Mouse (Mus musculus) neural tube, embryonic 13.5 days (tissue): ENCODE results near the gene Cfap45. TPM values are rescaled to one million over a fixed set of nuclear protein-coding genes. Genes with fewer than 3 reads are reported as not detected.
A peak's percentile ranks its signal among the peaks of the same experiment; 100 is the strongest.

Source experiments
- ATAC-seq: fragments of 200-750 bp; cut with Nextera tagmentation; 2 replicates; pipeline ENCODE4 v1.8.0; 2017; ENCODE audit warnings: low read depth, mild to moderate bottlenecking, moderate TSS enrichment, moderate library complexity
- H3K27ac ChIP-seq: fragments of 300-500 bp; sonication (generic); replicated peaks from 2 replicates; pipeline ENCODE4 v1.5.1; 2015; ENCODE audit warnings: moderate library complexity, mild to moderate bottlenecking, inconsistent platforms
- H3K27me3 ChIP-seq: fragments of 300-500 bp; sonication (generic); 2 replicates; pipeline ENCODE4 v1.6.1; 2015; ENCODE audit warnings: mild to moderate bottlenecking, inconsistent platforms
- H3K36me3 ChIP-seq: fragments of 300-500 bp; sonication (generic); 2 replicates; pipeline ENCODE4 v1.6.1; 2015; ENCODE audit warnings: mild to moderate bottlenecking, inconsistent platforms
- H3K4me1 ChIP-seq: fragments of 300-500 bp; sonication (generic); replicated peaks from 2 replicates; pipeline ENCODE4 v1.6.1; 2015; ENCODE audit warnings: inconsistent platforms
- H3K4me2 ChIP-seq: fragments of 300-500 bp; sonication (generic); 2 replicates; pipeline ENCODE4 v1.6.1; 2015; ENCODE audit warnings: inconsistent platforms, mild to moderate bottlenecking, moderate library complexity
- H3K4me3 ChIP-seq: fragments of 300-500 bp; sonication (generic); 2 replicates; pipeline ENCODE4 v1.5.1; 2015; ENCODE audit warnings: mild to moderate bottlenecking, inconsistent platforms
- H3K9ac ChIP-seq: fragments of 300-500 bp; sonication (generic); 2 replicates; pipeline ENCODE4 v1.6.1; 2015; ENCODE audit warnings: moderate library complexity, mild to moderate bottlenecking, inconsistent platforms
- H3K9me3 ChIP-seq: fragments of 300-500 bp; sonication (generic); 2 replicates; pipeline ENCODE4 v1.6.1; 2016; ENCODE audit warnings: inconsistent platforms
- WGBS: fragments of 180-500 bp; shearing (Covaris S2); methylation state at CpG from one replicate; pipeline ENCODE4 v1.1.7; 2015; 5-methylcytosine and 5-hydroxymethylcytosine counted together
- polyA plus RNA-seq: library from polyadenylated mRNA; unstranded; fragments of >200 nt; fragmentation: Nextera tagmentation; extraction: Ambion mirVana; gene quantifications from 2 replicates; pipeline ENCODE4 v1.2.1, GENCODE M21; 2015

Gene Cfap45
- polyA plus RNA-seq, 1 experiment from 2014 or later: 3.1 TPM

DNA sequence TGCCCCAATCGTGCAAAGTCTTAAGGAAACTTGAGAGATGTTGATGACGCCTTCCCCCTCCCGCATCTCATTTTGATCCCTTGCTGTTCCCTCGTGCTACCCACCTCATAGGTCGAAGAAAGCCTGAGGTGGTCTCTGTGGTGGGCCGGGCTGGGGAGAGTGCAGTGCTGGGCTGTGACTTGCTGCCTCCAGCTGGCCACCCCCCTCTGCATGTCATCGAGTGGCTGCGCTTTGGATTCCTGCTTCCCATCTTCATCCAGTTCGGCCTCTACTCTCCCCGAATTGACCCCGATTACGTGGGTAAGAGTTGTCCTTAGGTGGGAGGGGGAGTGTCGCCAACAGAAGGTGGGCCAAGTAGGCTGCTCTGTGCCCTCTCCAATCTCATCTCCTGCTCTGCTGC, 35.9 kb upstream of the Cfap45 start:
- Histone ChIP-seq H3K9me3 (no peaks in the 10 kb centered on the region), H3K9ac (peak overlapping the region; percentile 78), H3K36me3 (0 out of 2 replicates have a peak, but pooled peaks cover 4% of the 10 kb centered on the region), H3K4me2 (peak overlapping the region; percentile 80), H3K27me3 (peaks cover 4% of the 10 kb centered on the region; the same call in 1 of the 2 replicates), H3K4me1 (peaks cover 71% of the 10 kb centered on the region), H3K4me3 (peak overlapping the region; percentile 57), H3K27ac (no peak overlapping the region)
- 32% methylated on average over 13 of the region's 13 CpGs for WGBS
- no peak for ATAC-seq

- Histone ChIP-seq H3K4me3 (peak overlapping the region; percentile 57), H3K27ac (peak overlapping the region; percentile 52), H3K9me3 (no peaks in the 10 kb centered on the region), H3K9ac (peak overlapping the region; percentile 51), H3K4me1 (peaks cover 80% of the 10 kb centered on the region), H3K36me3 (0 out of 2 replicates have a peak, but pooled peaks cover 4% of the 10 kb centered on the region), H3K27me3 (no peaks in the 10 kb centered on the region), H3K4me2 (peak overlapping the region; percentile 80)
- ATAC-seq: no peak
- 10% methylated on average over 6 of the region's 6 CpGs for WGBS
Observed at GRCm38 (mm10) chr1:172485821-172486220, 34.8 kb upstream of the Cfap45 start.

- Histone ChIP-seq H3K4me2 (peak overlapping the region; percentile 80), H3K27ac (peak overlapping the region; percentile 52), H3K4me1 (peaks cover 77% of the 10 kb centered on the region), H3K36me3 (peaks cover 4% of the 10 kb centered on the region; the same call in 1 of the 2 replicates), H3K4me3 (peak overlapping the region; percentile 57), H3K27me3 (no peaks in the 10 kb centered on the region), H3K9ac (peak overlapping the region; percentile 51), H3K9me3 (no peaks in the 10 kb centered on the region)
- WGBS: 7% methylated on average over 4 of the region's 4 CpGs
- ATAC-seq: no peak
Observed at GRCm38 (mm10) chr1:172486236-172486635, 34.4 kb upstream of the Cfap45 start.

- no peaks in the 10 kb centered on the region for H3K27me3 ChIP-seq
- H3K4me3 ChIP-seq: peak overlapping the region; percentile 57
- H3K4me1 ChIP-seq: peaks cover 73% of the 10 kb centered on the region
- no peaks in the 10 kb centered on the region for H3K9me3 ChIP-seq
- 26% methylated on average over 5 of the region's 5 CpGs for WGBS
- H3K27ac ChIP-seq: peak overlapping the region; percentile 52; the same call in 1 of the 2 replicates
- ATAC-seq: no peak
- peak overlapping the region; percentile 80 for H3K4me2 ChIP-seq
- peak overlapping the region; percentile 51 for H3K9ac ChIP-seq
- peaks cover 7% of the 10 kb centered on the region; the same call in 1 of the 2 replicates for H3K36me3 ChIP-seq
Observed at GRCm38 (mm10) chr1:172486651-172487050, 34.0 kb upstream of the Cfap45 start.

DNA sequence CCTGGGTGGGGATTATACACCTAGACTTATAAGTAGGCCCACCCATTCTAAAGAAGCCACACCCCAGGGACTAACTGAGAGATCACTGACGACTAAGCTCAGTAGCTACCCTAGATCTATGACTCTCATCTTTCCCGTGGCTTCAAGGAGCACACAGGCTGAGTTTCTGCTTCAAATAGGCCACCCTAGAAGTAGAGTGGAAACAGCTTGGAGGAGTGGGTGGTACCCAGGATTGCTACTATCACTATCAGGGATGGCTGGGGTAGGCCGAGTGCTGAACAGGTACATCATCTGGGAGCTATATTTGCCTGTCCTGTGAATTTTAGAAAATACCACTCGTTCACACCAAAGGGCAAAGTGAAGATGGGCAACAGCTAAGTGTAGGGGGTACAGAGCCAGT, 32.7 kb upstream of the Cfap45 start:
- ATAC-seq: no peak
- no peak overlapping the region for H3K27ac ChIP-seq
- peaks cover 74% of the 10 kb centered on the region for H3K4me1 ChIP-seq
- H3K36me3 ChIP-seq: peaks cover 19% of the 10 kb centered on the region
- 80% methylated on average over 4 of the region's 4 CpGs for WGBS
- H3K4me3 ChIP-seq: no peak overlapping the region
- no peaks in the 10 kb centered on the region for H3K9me3 ChIP-seq
- H3K27me3 ChIP-seq: no peaks in the 10 kb centered on the region
- no peak overlapping the region for H3K9ac ChIP-seq
- no peak overlapping the region for H3K4me2 ChIP-seq

- Histone ChIP-seq H3K9me3 (no peaks in the 10 kb centered on the region), H3K4me2 (no peak overlapping the region), H3K27me3 (no peaks in the 10 kb centered on the region), H3K27ac (no peak overlapping the region), H3K9ac (peak overlapping the region; percentile 12; the same call in 1 of the 2 replicates), H3K36me3 (peaks cover 29% of the 10 kb centered on the region), H3K4me3 (no peak overlapping the region), H3K4me1 (peaks cover 64% of the 10 kb centered on the region)
- WGBS: 82% methylated on average over 7 of the region's 7 CpGs
- no peak for ATAC-seq
Observed at GRCm38 (mm10) chr1:172488831-172489230, 31.8 kb upstream of the Cfap45 start.

DNA sequence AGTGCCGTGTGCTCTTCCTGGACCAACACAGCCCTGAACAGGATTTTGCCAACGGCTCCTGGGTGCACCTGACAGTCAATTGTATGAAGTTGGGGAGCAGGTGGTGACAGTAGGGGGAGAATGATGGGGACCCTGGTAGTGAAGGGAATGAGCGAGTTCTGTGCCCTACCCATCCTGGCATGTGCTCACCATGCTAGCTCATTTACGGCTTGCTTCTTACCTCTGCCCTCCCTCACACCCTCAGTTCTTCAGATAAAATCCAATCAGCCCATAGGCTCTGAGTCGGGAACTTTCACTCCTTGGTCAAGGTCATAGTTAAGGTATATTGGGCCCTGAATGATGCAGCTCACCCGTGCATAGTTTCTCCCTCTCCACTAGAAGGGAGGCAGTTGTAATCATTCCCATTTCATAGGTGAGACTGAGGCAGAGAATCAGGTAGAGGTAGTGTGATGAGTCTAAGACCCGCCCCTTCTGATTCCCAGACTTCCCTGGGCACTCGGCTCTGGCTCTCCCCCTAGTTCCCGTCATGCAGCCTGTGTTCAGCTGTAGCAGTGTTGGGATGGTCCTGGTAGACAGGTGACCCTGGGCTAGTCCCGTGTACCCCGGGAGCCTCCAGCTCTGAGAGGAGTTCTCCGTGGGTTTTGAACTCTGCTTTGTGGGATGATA, 30.9 kb upstream of the Cfap45 start:
- ATAC-seq: peak; percentile 33; the same call in 1 of the 2 replicates
- Histone ChIP-seq H3K4me1 (peaks cover 56% of the 10 kb centered on the region), H3K4me2 (peak overlapping the region; percentile 48), H3K27ac (no peak overlapping the region), H3K36me3 (peaks cover 38% of the 10 kb centered on the region), H3K9ac (peak overlapping the region; percentile 58; the same call in 1 of the 2 replicates), H3K27me3 (no peaks in the 10 kb centered on the region), H3K4me3 (peak overlapping the region; percentile 22; the same call in 1 of the 2 replicates), H3K9me3 (no peaks in the 10 kb centered on the region)
- 61% methylated on average over 12 of the region's 12 CpGs for WGBS

GRCm38 (mm10) chr1:172490261-172490661, 30.3 kb upstream of the Cfap45 start:
- H3K36me3 ChIP-seq: peaks cover 43% of the 10 kb centered on the region
- H3K27me3 ChIP-seq: no peaks in the 10 kb centered on the region
- H3K9ac ChIP-seq: peak overlapping the region; percentile 58
- H3K9me3 ChIP-seq: no peaks in the 10 kb centered on the region
- H3K4me1 ChIP-seq: peaks cover 50% of the 10 kb centered on the region
- H3K4me3 ChIP-seq: peak overlapping the region; percentile 22
- ATAC-seq: peak; percentile 42
- peak overlapping the region; percentile 48 for H3K4me2 ChIP-seq
- WGBS: 13% methylated on average over 10 of the region's 10 CpGs
- no peak overlapping the region for H3K27ac ChIP-seq

DNA sequence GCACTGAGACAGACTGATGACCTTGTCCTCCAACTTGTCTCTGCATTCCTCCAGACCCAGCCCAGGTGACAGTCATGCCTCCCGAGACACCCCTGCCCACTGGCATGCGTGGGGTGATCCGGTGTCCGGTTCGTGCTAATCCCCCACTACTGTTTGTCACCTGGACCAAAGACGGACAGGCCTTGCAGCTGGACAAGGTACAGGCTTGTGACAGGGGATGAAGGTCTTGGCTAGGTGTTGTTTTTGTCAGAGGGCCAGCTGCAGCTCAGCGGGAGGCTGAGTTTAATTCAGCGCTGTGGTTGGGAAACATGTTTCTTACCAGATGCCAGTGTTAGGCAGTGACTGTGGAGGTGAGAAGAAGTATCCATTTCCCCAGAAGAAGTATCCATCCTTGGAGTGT, 28.6 kb upstream of the Cfap45 start:
- no peaks in the 10 kb centered on the region for H3K9me3 ChIP-seq
- H3K4me3 ChIP-seq: no peak overlapping the region
- H3K27ac ChIP-seq: no peak overlapping the region
- peaks cover 32% of the 10 kb centered on the region for H3K4me1 ChIP-seq
- H3K36me3 ChIP-seq: peaks cover 58% of the 10 kb centered on the region
- 88% methylated on average over 8 of the region's 8 CpGs for WGBS
- no peak overlapping the region for H3K4me2 ChIP-seq
- no peak for ATAC-seq
- H3K27me3 ChIP-seq: no peaks in the 10 kb centered on the region; the same call in 1 of the 2 replicates
- no peak overlapping the region for H3K9ac ChIP-seq

DNA sequence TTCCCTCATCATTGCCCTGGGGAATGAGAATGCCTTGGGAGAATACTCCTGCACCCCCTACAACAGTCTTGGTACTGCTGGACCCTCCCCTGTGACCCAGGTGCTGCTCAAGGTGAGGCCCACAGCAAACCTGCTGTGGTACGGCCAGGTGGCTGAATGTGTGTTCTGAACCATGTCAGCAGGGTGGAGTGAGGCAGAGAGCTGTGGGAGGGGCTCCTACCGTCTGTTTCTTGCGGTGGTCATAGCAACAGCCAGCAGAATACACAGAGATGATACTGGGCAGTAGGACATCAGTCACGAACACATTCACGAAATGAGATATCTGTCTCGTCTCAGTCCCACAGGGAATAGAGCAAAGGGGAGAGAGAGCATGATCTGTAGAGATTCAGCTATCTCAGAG, 27.1 kb upstream of the Cfap45 start:
- no peak for ATAC-seq
- no peak overlapping the region for H3K9ac ChIP-seq
- H3K27me3 ChIP-seq: peaks cover 7% of the 10 kb centered on the region
- H3K27ac ChIP-seq: no peak overlapping the region
- no peak overlapping the region for H3K4me2 ChIP-seq
- peaks cover 71% of the 10 kb centered on the region for H3K36me3 ChIP-seq
- H3K9me3 ChIP-seq: no peaks in the 10 kb centered on the region
- peaks cover 18% of the 10 kb centered on the region for H3K4me1 ChIP-seq
- H3K4me3 ChIP-seq: no peak overlapping the region
- 76% methylated on average over 6 of the region's 6 CpGs for WGBS

- Histone ChIP-seq H3K4me2 (no peak overlapping the region), H3K36me3 (peaks cover 74% of the 10 kb centered on the region), H3K27me3 (peaks cover 30% of the 10 kb centered on the region), H3K9me3 (no peaks in the 10 kb centered on the region), H3K4me3 (no peak overlapping the region), H3K4me1 (peaks cover 22% of the 10 kb centered on the region), H3K9ac (no peak overlapping the region), H3K27ac (no peak overlapping the region)
- ATAC-seq: no peak
- WGBS: 89% methylated on average over 17 of the region's 17 CpGs
Observed at GRCm38 (mm10) chr1:172496030-172496429, 24.6 kb upstream of the Cfap45 start.

DNA sequence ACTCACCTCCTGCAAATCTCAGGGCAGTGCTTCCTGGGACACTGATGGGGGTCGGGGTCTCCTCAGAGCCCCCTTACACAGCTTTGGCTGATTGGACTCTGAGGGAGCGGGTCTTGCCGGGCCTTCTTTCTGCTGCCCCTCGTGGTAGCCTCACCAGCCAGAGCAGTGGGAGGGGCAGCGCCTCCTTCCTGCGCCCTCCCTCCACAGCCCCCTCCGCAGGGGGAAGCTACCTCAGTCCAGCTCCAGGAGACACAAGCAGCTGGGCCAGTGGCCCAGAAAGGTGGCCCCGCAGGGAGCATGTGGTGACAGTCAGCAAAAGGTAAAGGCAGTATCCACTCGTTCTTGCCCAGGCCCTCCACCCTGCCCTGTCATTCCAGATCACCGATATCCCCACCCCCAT, 23.2 kb upstream of the Cfap45 start:
- peaks cover 43% of the 10 kb centered on the region for H3K27me3 ChIP-seq
- H3K27ac ChIP-seq: no peak overlapping the region
- H3K9me3 ChIP-seq: no peaks in the 10 kb centered on the region
- no peak overlapping the region for H3K9ac ChIP-seq
- H3K4me3 ChIP-seq: no peak overlapping the region
- ATAC-seq: no peak
- peaks cover 31% of the 10 kb centered on the region for H3K4me1 ChIP-seq
- H3K4me2 ChIP-seq: no peak overlapping the region
- peaks cover 64% of the 10 kb centered on the region for H3K36me3 ChIP-seq
- WGBS: 77% methylated on average over 10 of the region's 10 CpGs
